Mouse (Mus musculus) liver, embryonic 16.5 days (tissue): ENCODE data around the gene Btbd18. TPM values are rescaled to one million over a fixed set of nuclear protein-coding genes. Genes with fewer than 3 reads are reported as not detected.

Experiments used
- ATAC-seq: fragments of 200-750 bp; cut with Nextera tagmentation; 2 replicates; pipeline ENCODE4 v1.8.0; 2017; ENCODE audit warnings: low read depth, mild to moderate bottlenecking, moderate number of reproducible peaks, moderate library complexity
- H3K27ac ChIP-seq: fragments of 300-500 bp; sonication (generic); 2 replicates; pipeline ENCODE4 v1.5.1; 2014; ENCODE audit warnings: mild to moderate bottlenecking, low read length
- H3K27me3 ChIP-seq: fragments of 300-500 bp; sonication (generic); 2 replicates; pipeline ENCODE4 v1.6.1; 2014; ENCODE audit warnings: low read depth, low read length, mixed read lengths; ENCODE audit not compliant: control insufficient read depth, insufficient read depth
- H3K36me3 ChIP-seq: fragments of 300-500 bp; sonication (generic); 2 replicates; pipeline ENCODE4 v1.6.1; 2014; ENCODE audit warnings: mild to moderate bottlenecking; ENCODE audit not compliant: control insufficient read depth, insufficient read depth
- H3K4me1 ChIP-seq: fragments of 300-500 bp; sonication (generic); 2 replicates; pipeline ENCODE4 v1.6.1; 2014; ENCODE audit warnings: low read depth, low read length, mixed read lengths; ENCODE audit not compliant: control insufficient read depth
- H3K4me2 ChIP-seq: fragments of 300-500 bp; sonication (generic); 2 replicates; pipeline ENCODE4 v1.6.1; 2014; ENCODE audit warnings: low read depth, low read length, mixed read lengths
- H3K4me3 ChIP-seq: fragments of 300-500 bp; sonication (generic); 2 replicates; pipeline ENCODE4 v1.5.1; 2014; ENCODE audit warnings: low read depth, mild to moderate bottlenecking, low read length
- H3K9ac ChIP-seq: fragments of 300-500 bp; sonication (generic); 2 replicates; pipeline ENCODE4 v1.6.1; 2014; ENCODE audit warnings: low read depth, low read length
- H3K9me3 ChIP-seq: fragments of 300-500 bp; sonication (generic); replicated peaks from 2 replicates; pipeline ENCODE4 v1.6.1; 2016; ENCODE audit warnings: low read length; ENCODE audit not compliant: control insufficient read depth
- WGBS: fragments of 180-500 bp; shearing (Covaris S2); extraction: QIAGEN DNeasy Blood & Tissue Kit; methylation state at CpG from one replicate; pipeline ENCODE4 v1.1.7; 2014; ENCODE audit not compliant: insufficient replicate concordance; 5-methylcytosine and 5-hydroxymethylcytosine counted together
- polyA plus RNA-seq: library from polyadenylated mRNA; unstranded; fragments of >200 nt; fragmentation: Nextera tagmentation; extraction: Ambion mirVana; gene quantifications from 2 replicates; pipeline ENCODE4 v1.2.1, GENCODE M21; 2015

Gene Btbd18
- polyA plus RNA-seq, 1 experiment from 2014 or later: 0.04 TPM

DNA sequence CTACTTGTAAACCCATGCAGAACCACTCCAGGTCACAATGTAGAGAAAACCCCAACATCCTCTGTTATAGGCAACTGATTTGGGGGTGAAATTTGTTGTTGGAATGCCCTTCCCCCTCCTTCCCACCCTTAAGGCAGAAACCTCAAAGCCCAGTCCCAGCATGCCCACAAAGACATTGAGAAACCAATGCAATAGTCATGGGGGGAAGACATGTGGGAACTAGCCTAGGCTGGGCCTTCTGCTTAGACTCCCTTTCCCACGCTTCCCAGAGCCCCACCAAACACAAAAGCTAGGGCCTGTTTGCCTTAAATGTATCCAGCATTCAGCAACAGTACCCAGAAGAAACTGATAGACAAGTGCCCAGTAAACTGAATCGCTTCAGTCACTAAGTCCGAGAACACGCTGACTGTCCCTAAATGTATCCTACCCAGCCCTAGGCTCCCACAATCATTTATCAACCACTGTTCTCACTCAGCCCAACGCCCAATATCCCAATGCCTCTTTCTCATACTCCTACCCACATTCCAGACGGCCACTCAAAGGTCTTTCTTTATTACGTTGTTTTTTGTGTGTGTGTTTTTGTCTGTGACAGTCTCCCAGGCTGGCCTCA is 32.4 kb upstream of the Btbd18 start:
- ATAC-seq: peak; percentile 46; the same call in 1 of the 2 replicates
- Histone ChIP-seq H3K4me2 (no peak overlapping the region), H3K4me1 (peaks cover 27% of the 10 kb centered on the region), H3K9me3 (no peaks in the 10 kb centered on the region), H3K36me3 (no peaks in the 10 kb centered on the region), H3K27me3 (no peaks in the 10 kb centered on the region), H3K9ac (no peak overlapping the region), H3K4me3 (no peak overlapping the region), H3K27ac (peak overlapping the region; percentile 22)
- WGBS: 68% methylated on average over 7 of the region's 7 CpGs

DNA sequence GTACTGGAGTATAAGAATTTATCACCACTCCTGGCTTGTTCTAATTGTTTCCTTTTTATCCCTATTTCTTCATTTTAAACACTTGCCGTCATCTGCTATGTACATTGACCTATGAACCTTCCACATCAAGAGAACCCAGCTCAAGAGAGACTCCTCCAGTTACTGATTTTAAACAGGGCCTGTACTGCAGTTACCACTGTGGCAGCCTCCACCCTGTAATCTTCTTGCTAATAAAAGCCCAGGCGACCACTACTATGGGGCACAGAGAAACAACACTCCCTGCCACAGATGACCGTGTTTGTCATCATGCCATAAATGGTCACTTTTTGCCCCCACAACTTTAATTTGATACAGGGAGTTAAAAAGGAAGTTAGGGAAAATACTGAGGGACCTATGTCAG is 31.8 kb upstream of the Btbd18 start:
- H3K4me3 ChIP-seq: no peak overlapping the region
- no peaks in the 10 kb centered on the region for H3K36me3 ChIP-seq
- no peaks in the 10 kb centered on the region for H3K27me3 ChIP-seq
- no peak overlapping the region for H3K4me2 ChIP-seq
- H3K4me1 ChIP-seq: peaks cover 28% of the 10 kb centered on the region
- peak; percentile 58; the same call in 1 of the 2 replicates for ATAC-seq
- peak overlapping the region; percentile 63; the same call in 1 of the 2 replicates for H3K27ac ChIP-seq
- H3K9me3 ChIP-seq: no peaks in the 10 kb centered on the region
- WGBS: 59% methylated on average over 3 of the region's 3 CpGs
- no peak overlapping the region; the same call in 1 of the 2 replicates for H3K9ac ChIP-seq

GRCm38 (mm10) chr2:84632001-84632400 is 26.9 kb upstream of the Btbd18 start:
- no peak overlapping the region for H3K4me2 ChIP-seq
- no peak overlapping the region for H3K4me3 ChIP-seq
- H3K36me3 ChIP-seq: no peaks in the 10 kb centered on the region
- H3K27me3 ChIP-seq: no peaks in the 10 kb centered on the region
- no peaks in the 10 kb centered on the region for H3K9me3 ChIP-seq
- H3K27ac ChIP-seq: no peak overlapping the region
- H3K9ac ChIP-seq: no peak overlapping the region
- 81% methylated on average over 1 of the region's 1 CpGs for WGBS
- no peak for ATAC-seq
- H3K4me1 ChIP-seq: peaks cover 33% of the 10 kb centered on the region

- ATAC-seq: 0 out of 2 replicates have a peak, but pooled peaks have one; percentile 1
- Histone ChIP-seq H3K9ac (peak overlapping the region; percentile 14; the same call in 1 of the 2 replicates), H3K27ac (peak overlapping the region; percentile 28; the same call in 1 of the 2 replicates)
Observed at GRCm38 (mm10) chr2:84632999-84633398, 25.9 kb upstream of the Btbd18 start.

GRCm38 (mm10) chr2:84634006-84634405 is 24.9 kb upstream of the Btbd18 start:
- peaks cover 41% of the 10 kb centered on the region for H3K4me1 ChIP-seq
- H3K9me3 ChIP-seq: no peaks in the 10 kb centered on the region
- no peak overlapping the region for H3K4me2 ChIP-seq
- no peaks in the 10 kb centered on the region for H3K36me3 ChIP-seq
- 0 out of 2 replicates have a peak overlapping the region, but pooled peaks have one; percentile 21 for H3K27ac ChIP-seq
- 42% methylated on average over 4 of the region's 4 CpGs for WGBS
- ATAC-seq: no peak
- no peak overlapping the region for H3K4me3 ChIP-seq
- H3K27me3 ChIP-seq: no peaks in the 10 kb centered on the region
- no peak overlapping the region for H3K9ac ChIP-seq

More at GRCm38 (mm10) chr2:84632999-84633398, 25.9 kb upstream of the Btbd18 start:
- Histone ChIP-seq H3K4me1 (peaks cover 36% of the 10 kb centered on the region), H3K27me3 (no peaks in the 10 kb centered on the region), H3K4me3 (no peak overlapping the region), H3K9me3 (no peaks in the 10 kb centered on the region), H3K36me3 (no peaks in the 10 kb centered on the region), H3K4me2 (peak overlapping the region; percentile 32; the same call in 1 of the 2 replicates)
- WGBS: 2% methylated on average over 3 of the region's 3 CpGs

DNA sequence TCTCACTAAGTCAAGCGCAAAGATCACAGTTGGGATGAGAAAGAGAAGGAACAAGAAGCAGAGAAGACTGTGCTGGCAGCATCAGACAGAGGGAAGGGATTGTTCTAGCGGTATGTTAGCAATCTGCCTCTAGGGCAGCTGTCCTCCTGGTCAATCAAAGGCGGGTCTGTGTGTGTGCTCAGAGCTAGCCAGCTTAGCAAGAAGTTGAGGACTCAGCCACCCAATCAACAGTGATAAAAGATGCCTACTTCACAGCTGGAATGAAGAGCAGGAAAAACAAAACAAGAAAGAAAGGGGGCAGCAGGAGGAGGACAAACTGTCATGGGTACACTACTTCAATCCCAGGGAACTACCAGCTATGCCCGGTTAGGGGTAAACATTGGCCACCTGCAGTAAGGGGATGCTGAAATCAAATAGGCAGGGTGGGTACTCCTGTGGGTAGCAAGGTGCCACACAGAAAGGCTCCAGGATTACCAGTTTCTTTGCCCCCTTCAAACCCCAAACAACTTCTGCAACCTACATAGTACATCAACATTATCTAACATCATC is 23.9 kb upstream of the Btbd18 start:
- no peak for ATAC-seq
- peaks cover 45% of the 10 kb centered on the region for H3K4me1 ChIP-seq
- no peak overlapping the region for H3K4me3 ChIP-seq
- no peaks in the 10 kb centered on the region for H3K27me3 ChIP-seq
- H3K9ac ChIP-seq: no peak overlapping the region
- no peaks in the 10 kb centered on the region for H3K9me3 ChIP-seq
- peak overlapping the region; percentile 17; the same call in 1 of the 2 replicates for H3K4me2 ChIP-seq
- WGBS: 23% methylated on average over 4 of the region's 4 CpGs
- peak overlapping the region; percentile 86 for H3K27ac ChIP-seq
- H3K36me3 ChIP-seq: no peaks in the 10 kb centered on the region

GRCm38 (mm10) chr2:84635611-84636010 is 23.3 kb upstream of the Btbd18 start:
- Histone ChIP-seq H3K4me1 (peaks cover 46% of the 10 kb centered on the region), H3K27ac (peak overlapping the region; percentile 86), H3K27me3 (no peaks in the 10 kb centered on the region), H3K36me3 (no peaks in the 10 kb centered on the region), H3K4me2 (peak overlapping the region; percentile 17; the same call in 1 of the 2 replicates), H3K9me3 (no peaks in the 10 kb centered on the region), H3K4me3 (0 out of 2 replicates have a peak overlapping the region, but pooled peaks have one; percentile 15), H3K9ac (no peak overlapping the region)
- 29% methylated on average over 2 of the region's 2 CpGs for WGBS
- ATAC-seq: peak; percentile 86

GRCm38 (mm10) chr2:84636231-84636741 is 22.6 kb upstream of the Btbd18 start:
- ATAC-seq: peak; percentile 69
- no peak overlapping the region for H3K4me3 ChIP-seq
- WGBS: 39% methylated on average over 8 of the region's 8 CpGs

More at GRCm38 (mm10) chr2:84636231-84636741, 22.6 kb upstream of the Btbd18 start:
- H3K27ac ChIP-seq: peak overlapping the region; percentile 86
- H3K4me1 ChIP-seq: peaks cover 46% of the 10 kb centered on the region
- no peaks in the 10 kb centered on the region for H3K36me3 ChIP-seq
- peak overlapping the region; percentile 17 for H3K4me2 ChIP-seq
- no peaks in the 10 kb centered on the region for H3K9me3 ChIP-seq
- H3K9ac ChIP-seq: no peak overlapping the region; the same call in 1 of the 2 replicates
- no peaks in the 10 kb centered on the region for H3K27me3 ChIP-seq
